Mouse (Mus musculus) monocyte, adult 5-6 weeks (primary cell): ENCODE measurements around the gene Hoxd11. TPM values are rescaled to one million over a fixed set of nuclear protein-coding genes. Genes with fewer than 3 reads are reported as not detected.

Source experiments
- ATAC-seq: fragments of 153-309, 156-312 bp; replicated peaks from 2 replicates; pipeline ENCODE4 v1.8.0; 2017; ENCODE audit warnings: mild to moderate bottlenecking; ENCODE audit not compliant: low TSS enrichment, insufficient number of reproducible peaks, severe bottlenecking, poor library complexity, low FRiP score
- total RNA-seq: library from RNA; stranded (forward); fragments of 200-1000, 200-491, 200-594 nt; gene quantifications from 3 replicates; pipeline ENCODE4 v1.2.3, GENCODE M21; 2017

Gene Hoxd11
- total RNA-seq, 1 experiment from 2014 or later: not detected

DNA sequence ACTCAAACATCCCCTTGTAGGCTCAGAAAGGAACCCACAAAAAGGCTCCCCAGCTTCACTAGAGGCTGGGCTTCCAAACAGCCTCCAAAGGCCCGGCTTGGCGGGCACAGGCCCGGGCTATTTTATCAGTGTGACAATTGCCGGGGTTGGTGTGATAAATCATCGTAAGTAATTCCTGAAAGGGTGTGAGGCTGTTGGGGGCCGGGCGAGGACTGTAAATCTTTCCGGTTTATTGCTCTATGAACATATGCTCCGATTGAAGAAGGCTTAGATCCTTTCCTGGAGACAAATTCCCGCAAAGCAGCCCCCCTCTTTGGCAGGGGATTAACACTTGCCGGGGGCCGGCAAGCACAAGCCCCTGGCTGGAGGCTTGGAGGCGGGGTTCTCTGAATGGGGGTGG is 55.1 kb downstream of the Hoxd11 start:
- ATAC-seq: no peak

- no peak for ATAC-seq
Observed at GRCm38 (mm10) chr2:74734996-74735811, 55.8 kb downstream of the Hoxd11 start.

GRCm38 (mm10) chr2:74735851-74736687 is 56.7 kb downstream of the Hoxd11 start:
- ATAC-seq: no peak

Other genes with a start within 250 kb of the Hoxd11 start
- 23.9 to 47.3 TPM (median 36.4 TPM) in 3 replicates for gene Lnpk, start 100.1 kb upstream of the Hoxd11 start, total RNA-seq
- not detected in 3 replicates for gene Evx2, start 20.0 kb upstream of the Hoxd11 start, total RNA-seq
- gene Hoxd13, start 11.2 kb upstream of the Hoxd11 start, total RNA-seq: not detected in 3 replicates
- not detected in 3 replicates for gene Hoxd12, start 4.5 kb upstream of the Hoxd11 start, total RNA-seq
- gene Hoxd10, start 12.4 kb downstream of the Hoxd11 start, total RNA-seq: not detected in 3 replicates
- gene Hoxd9, start 18.2 kb downstream of the Hoxd11 start, total RNA-seq: not detected in 3 replicates
- not detected in 3 replicates for gene Hoxd8, start 25.1 kb downstream of the Hoxd11 start, total RNA-seq
- not detected in 3 replicates for gene Hoxd3, start 32.4 kb downstream of the Hoxd11 start, total RNA-seq
- not detected in 3 replicates for gene Hoxd4, start 32.4 kb downstream of the Hoxd11 start, total RNA-seq
- gene Gm28230, start 47.2 kb downstream of the Hoxd11 start, total RNA-seq: not detected in 3 replicates
- not detected in 3 replicates for gene Hoxd1, start 83.4 kb downstream of the Hoxd11 start, total RNA-seq
- gene Mtx2, start 146.2 kb downstream of the Hoxd11 start, total RNA-seq: 12.6 to 28.7 TPM (median 26.8 TPM) in 3 replicates